Mouse (Mus musculus) liver, embryonic 16.5 days (tissue): ENCODE results near the gene Xdh. TPM values are rescaled to one million over a fixed set of nuclear protein-coding genes. Genes with fewer than 3 reads are reported as not detected.

Experiments
- ATAC-seq: fragments of 200-750 bp; cut with Nextera tagmentation; 2 replicates; pipeline ENCODE4 v1.8.0; 2017; ENCODE audit warnings: low read depth, mild to moderate bottlenecking, moderate number of reproducible peaks, moderate library complexity
- H3K27ac ChIP-seq: fragments of 300-500 bp; sonication (generic); 2 replicates; pipeline ENCODE4 v1.5.1; 2014; ENCODE audit warnings: mild to moderate bottlenecking, low read length
- H3K27me3 ChIP-seq: fragments of 300-500 bp; sonication (generic); 2 replicates; pipeline ENCODE4 v1.6.1; 2014; ENCODE audit warnings: low read depth, low read length, mixed read lengths; ENCODE audit not compliant: control insufficient read depth, insufficient read depth
- H3K36me3 ChIP-seq: fragments of 300-500 bp; sonication (generic); 2 replicates; pipeline ENCODE4 v1.6.1; 2014; ENCODE audit warnings: mild to moderate bottlenecking; ENCODE audit not compliant: control insufficient read depth, insufficient read depth
- H3K4me1 ChIP-seq: fragments of 300-500 bp; sonication (generic); 2 replicates; pipeline ENCODE4 v1.6.1; 2014; ENCODE audit warnings: low read depth, low read length, mixed read lengths; ENCODE audit not compliant: control insufficient read depth
- H3K4me2 ChIP-seq: fragments of 300-500 bp; sonication (generic); 2 replicates; pipeline ENCODE4 v1.6.1; 2014; ENCODE audit warnings: low read depth, low read length, mixed read lengths
- H3K4me3 ChIP-seq: fragments of 300-500 bp; sonication (generic); 2 replicates; pipeline ENCODE4 v1.5.1; 2014; ENCODE audit warnings: low read depth, mild to moderate bottlenecking, low read length
- H3K9ac ChIP-seq: fragments of 300-500 bp; sonication (generic); 2 replicates; pipeline ENCODE4 v1.6.1; 2014; ENCODE audit warnings: low read depth, low read length
- H3K9me3 ChIP-seq: fragments of 300-500 bp; sonication (generic); replicated peaks from 2 replicates; pipeline ENCODE4 v1.6.1; 2016; ENCODE audit warnings: low read length; ENCODE audit not compliant: control insufficient read depth
- WGBS: fragments of 180-500 bp; shearing (Covaris S2); extraction: QIAGEN DNeasy Blood & Tissue Kit; methylation state at CpG from one replicate; pipeline ENCODE4 v1.1.7; 2014; ENCODE audit not compliant: insufficient replicate concordance; 5-methylcytosine and 5-hydroxymethylcytosine counted together
- polyA plus RNA-seq: library from polyadenylated mRNA; unstranded; fragments of >200 nt; fragmentation: Nextera tagmentation; extraction: Ambion mirVana; gene quantifications from 2 replicates; pipeline ENCODE4 v1.2.1, GENCODE M21; 2015

Xdh gene
- polyA plus RNA-seq, 1 experiment from 2014 or later, result 5.6 TPM

- Histone ChIP-seq H3K9me3 (no peaks in the 10 kb centered on the region), H3K27ac (no peak overlapping the region), H3K36me3 (no peaks in the 10 kb centered on the region), H3K9ac (no peak overlapping the region), H3K4me1 (no peaks in the 10 kb centered on the region), H3K27me3 (no peaks in the 10 kb centered on the region), H3K4me2 (no peak overlapping the region), H3K4me3 (no peak overlapping the region)
- ATAC-seq, result no peak
- 84% methylated on average over 1 of the region's 1 CpGs for WGBS
Observed at GRCm38 (mm10) chr17:73903121-73903520, 46.9 kb downstream of the Xdh start.

GRCm38 (mm10) chr17:73902234-73902636 lies 47.8 kb downstream of the Xdh start:
- no peak overlapping the region for H3K4me3 ChIP-seq
- WGBS, result 46% methylated on average over 5 of the region's 5 CpGs
- H3K27me3 ChIP-seq, result no peaks in the 10 kb centered on the region
- no peak overlapping the region for H3K27ac ChIP-seq
- no peak overlapping the region for H3K4me2 ChIP-seq
- no peak for ATAC-seq
- H3K36me3 ChIP-seq, result no peaks in the 10 kb centered on the region
- H3K4me1 ChIP-seq, result no peaks in the 10 kb centered on the region
- no peaks in the 10 kb centered on the region for H3K9me3 ChIP-seq
- H3K9ac ChIP-seq, result no peak overlapping the region

DNA sequence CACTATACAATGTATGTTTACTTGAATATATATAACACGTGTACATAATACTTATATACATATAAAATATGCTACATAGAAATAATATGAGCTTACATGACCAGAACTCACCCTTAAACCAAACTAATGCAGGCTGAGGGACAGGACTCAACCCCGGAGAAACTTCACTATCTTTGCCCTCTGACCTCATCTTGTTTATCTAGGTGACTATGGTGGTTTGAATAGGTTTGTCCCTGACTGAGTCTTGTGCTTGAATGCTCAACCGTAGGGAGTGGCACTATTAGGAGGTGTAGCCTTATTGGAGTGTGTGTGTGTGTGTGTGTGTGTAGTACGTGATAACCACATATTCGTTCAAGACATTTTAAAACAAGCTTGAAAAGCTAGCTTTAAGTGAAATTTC lies 55.6 kb downstream of the Xdh start:
- Histone ChIP-seq H3K4me2 (no peak overlapping the region), H3K9me3 (no peaks in the 10 kb centered on the region), H3K27ac (no peak overlapping the region), H3K4me1 (no peaks in the 10 kb centered on the region), H3K9ac (no peak overlapping the region), H3K4me3 (no peak overlapping the region), H3K27me3 (no peaks in the 10 kb centered on the region), H3K36me3 (no peaks in the 10 kb centered on the region)
- no peak for ATAC-seq
- 51% methylated on average over 5 of the region's 5 CpGs for WGBS

GRCm38 (mm10) chr17:73893822-73894221 lies 56.2 kb downstream of the Xdh start:
- H3K4me2 ChIP-seq, result no peak overlapping the region
- H3K9ac ChIP-seq, result no peak overlapping the region
- WGBS, result 46% methylated on average over 4 of the region's 4 CpGs
- no peaks in the 10 kb centered on the region for H3K27me3 ChIP-seq
- H3K27ac ChIP-seq, result no peak overlapping the region
- ATAC-seq, result no peak
- no peaks in the 10 kb centered on the region for H3K36me3 ChIP-seq
- H3K9me3 ChIP-seq, result no peaks in the 10 kb centered on the region
- H3K4me1 ChIP-seq, result no peaks in the 10 kb centered on the region
- H3K4me3 ChIP-seq, result no peak overlapping the region

- H3K27ac ChIP-seq, result no peak overlapping the region
- no peak overlapping the region for H3K4me2 ChIP-seq
- H3K9ac ChIP-seq, result no peak overlapping the region
- no peaks in the 10 kb centered on the region for H3K27me3 ChIP-seq
- no peaks in the 10 kb centered on the region for H3K36me3 ChIP-seq
- no peak overlapping the region for H3K4me3 ChIP-seq
- 44% methylated on average over 10 of the region's 10 CpGs for WGBS
- no peaks in the 10 kb centered on the region for H3K9me3 ChIP-seq
- no peak for ATAC-seq
- no peaks in the 10 kb centered on the region for H3K4me1 ChIP-seq
Observed at GRCm38 (mm10) chr17:73893207-73893606, 56.8 kb downstream of the Xdh start.

- no peak overlapping the region for H3K4me2 ChIP-seq
- no peaks in the 10 kb centered on the region for H3K36me3 ChIP-seq
- H3K9ac ChIP-seq, result no peak overlapping the region
- no peaks in the 10 kb centered on the region for H3K4me1 ChIP-seq
- no peaks in the 10 kb centered on the region for H3K9me3 ChIP-seq
- no peak overlapping the region for H3K4me3 ChIP-seq
- H3K27ac ChIP-seq, result no peak overlapping the region
- no peak for ATAC-seq
- no peaks in the 10 kb centered on the region for H3K27me3 ChIP-seq
- 79% methylated on average over 1 of the region's 1 CpGs for WGBS
Observed at GRCm38 (mm10) chr17:73891590-73891989, 58.4 kb downstream of the Xdh start.

GRCm38 (mm10) chr17:73886071-73886785 lies 63.8 kb downstream of the Xdh start:
- Histone ChIP-seq H3K4me1 (no peaks in the 10 kb centered on the region), H3K27me3 (no peaks in the 10 kb centered on the region), H3K4me3 (no peak overlapping the region), H3K4me2 (no peak overlapping the region), H3K36me3 (no peaks in the 10 kb centered on the region), H3K27ac (no peak overlapping the region), H3K9ac (no peak overlapping the region), H3K9me3 (no peaks in the 10 kb centered on the region)
- no peak for ATAC-seq
- 80% methylated on average over 25 of the region's 25 CpGs for WGBS

DNA sequence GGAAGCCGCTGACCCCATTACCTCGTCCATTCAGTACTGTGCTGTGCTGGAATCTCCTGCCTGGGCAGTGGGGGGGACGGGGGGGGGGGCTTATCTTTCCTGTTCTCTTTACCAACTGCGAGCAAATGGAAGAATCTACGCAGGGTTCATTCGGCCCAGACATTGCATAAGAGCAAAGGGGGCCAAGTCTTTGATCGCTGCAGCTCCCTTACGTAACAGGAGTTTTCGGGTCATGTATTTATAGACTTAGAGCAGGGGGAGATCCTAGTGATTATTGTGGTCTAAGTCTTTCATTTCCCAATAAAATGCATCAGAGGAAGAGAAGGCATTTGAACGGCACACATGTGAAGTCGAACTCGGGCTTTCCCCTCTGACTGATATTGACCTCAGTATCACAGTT lies 66.7 kb downstream of the Xdh start:
- no peak for ATAC-seq
- Histone ChIP-seq H3K4me1 (no peaks in the 10 kb centered on the region), H3K4me2 (no peak overlapping the region), H3K4me3 (no peak overlapping the region), H3K36me3 (no peaks in the 10 kb centered on the region), H3K27ac (no peak overlapping the region), H3K27me3 (no peaks in the 10 kb centered on the region), H3K9ac (no peak overlapping the region), H3K9me3 (no peaks in the 10 kb centered on the region)
- WGBS, result 54% methylated on average over 12 of the region's 12 CpGs

GRCm38 (mm10) chr17:73882194-73882593 lies 67.8 kb downstream of the Xdh start:
- Histone ChIP-seq H3K36me3 (no peaks in the 10 kb centered on the region), H3K4me1 (no peaks in the 10 kb centered on the region), H3K4me2 (no peak overlapping the region), H3K4me3 (no peak overlapping the region), H3K9me3 (no peaks in the 10 kb centered on the region), H3K27me3 (no peaks in the 10 kb centered on the region), H3K27ac (no peak overlapping the region), H3K9ac (no peak overlapping the region)
- 12% methylated on average over 9 of the region's 9 CpGs for WGBS
- ATAC-seq, result peak; percentile 39; the same call in 1 of the 2 replicates
